Mouse (Mus musculus): ENCODE results near the gene Eed. TPM values are rescaled to one million over a fixed set of nuclear protein-coding genes. Genes with fewer than 3 reads are reported as not detected.
"Not testable (repeated sequence)": the region's sequence is repeated elsewhere in the genome, so short reads cannot be mapped to it uniquely, and the experiment has no call there.

The Eed gene
- polyA plus RNA-seq, 1 experiment from 2014 or later = 52.7 TPM

DNA sequence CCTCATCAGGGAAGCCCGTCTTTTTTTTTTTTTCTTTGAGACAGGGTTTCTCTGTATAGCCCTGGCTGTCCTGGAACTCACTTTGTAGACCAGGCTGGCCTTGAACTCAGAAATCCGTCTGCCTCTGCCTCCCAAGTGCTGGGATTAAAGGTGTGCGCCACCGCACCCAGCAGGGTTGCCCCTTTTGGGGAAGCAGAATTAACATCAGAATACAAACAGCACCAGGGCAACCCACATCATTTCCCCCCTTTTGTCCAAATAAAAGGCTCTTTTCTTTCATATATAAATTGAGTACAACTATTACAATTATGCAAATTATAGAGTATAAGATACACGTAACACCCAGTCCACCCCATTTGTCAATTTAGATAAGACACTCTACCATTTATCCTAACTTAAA is 16.7 kb upstream of the Eed start:
- not testable (repeated sequence) for H3K27me3 ChIP-seq (ENCODE audit: control insufficient read depth, insufficient read depth, low read length); H3K9ac ChIP-seq (ENCODE audit: low read depth, low read length); H3K27ac ChIP-seq (ENCODE audit: low read depth, low read length); H3K4me3 ChIP-seq (ENCODE audit: low read depth, low read length); ATAC-seq (replicated peaks; ENCODE audit: insufficient number of reproducible peaks, low FRiP score, low TSS enrichment); H3K9me3 ChIP-seq (replicated peaks; ENCODE audit: control insufficient read depth, low read length); H3K4me2 ChIP-seq; H3K36me3 ChIP-seq (ENCODE audit: control insufficient read depth, insufficient read depth, low read length); H3K4me1 ChIP-seq (ENCODE audit: control insufficient read depth, insufficient read depth, low read length)
- 29% methylated on average over 5 of the region's 5 CpGs for WGBS (ENCODE audit: insufficient replicate concordance)

DNA sequence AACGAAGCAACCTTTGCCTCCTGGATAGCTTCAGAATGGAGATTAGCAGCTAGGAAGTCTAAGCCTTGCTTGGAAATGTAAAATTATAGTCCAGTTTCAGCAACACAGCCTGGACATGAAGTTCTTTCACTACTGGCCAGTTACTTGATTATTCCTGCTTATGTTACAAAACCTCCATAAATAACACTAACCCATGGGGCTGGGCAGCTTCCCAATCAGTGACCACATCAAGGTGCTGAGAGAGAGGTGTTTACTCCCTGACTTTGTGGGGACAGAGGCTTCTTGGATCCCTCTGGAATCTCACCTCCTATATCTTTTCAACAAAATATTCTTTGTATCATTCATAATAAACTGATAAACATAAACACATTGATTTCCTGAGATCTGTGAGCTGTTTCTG is 12.3 kb upstream of the Eed start:
- Histone ChIP-seq H3K4me1 (ENCODE audit: control insufficient read depth, insufficient read depth, low read length) (no peaks in the 10 kb centered on the region), H3K9ac (ENCODE audit: low read depth, low read length) (no peak overlapping the region), H3K27ac (ENCODE audit: low read depth, low read length) (no peak overlapping the region), H3K27me3 (ENCODE audit: control insufficient read depth, insufficient read depth, low read length) (no peaks in the 10 kb centered on the region), H3K4me2 (no peak overlapping the region), H3K4me3 (ENCODE audit: low read depth, low read length) (no peak overlapping the region), H3K36me3 (ENCODE audit: control insufficient read depth, insufficient read depth, low read length) (no peaks in the 10 kb centered on the region), H3K9me3 (replicated peaks; ENCODE audit: control insufficient read depth, low read length) (no peaks in the 10 kb centered on the region; the same call in 1 of the 2 replicates)
- WGBS (ENCODE audit: insufficient replicate concordance) = 73% methylated on average over 1 of the region's 1 CpGs
- ATAC-seq (replicated peaks; ENCODE audit: insufficient number of reproducible peaks, low FRiP score, low TSS enrichment) = no peak

DNA sequence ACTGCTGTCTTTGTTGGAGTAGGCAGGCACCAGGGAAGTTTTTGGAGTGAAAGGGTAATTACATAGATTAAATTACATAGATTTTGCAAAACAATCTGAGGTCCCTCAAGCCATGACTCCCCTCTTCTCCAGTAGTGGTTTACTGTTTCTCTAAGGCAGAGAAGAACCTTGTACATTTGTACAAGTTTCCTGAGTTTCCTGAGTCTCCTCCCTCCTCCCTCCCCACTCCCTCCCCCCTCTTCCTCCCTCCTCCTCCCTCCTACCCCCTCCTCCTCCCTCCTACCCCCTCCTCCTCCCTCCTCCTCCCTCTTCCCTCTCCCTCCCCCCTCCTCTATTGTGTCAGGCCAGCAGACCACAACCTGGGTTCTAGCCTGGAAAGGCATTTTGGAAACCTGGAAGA is 3.6 kb upstream of the Eed start:
- Histone ChIP-seq H3K4me2 (no peak overlapping the region), H3K27ac (ENCODE audit: low read depth, low read length) (no peak overlapping the region), H3K36me3 (ENCODE audit: control insufficient read depth, insufficient read depth, low read length) (no peaks in the 10 kb centered on the region), H3K9me3 (replicated peaks; ENCODE audit: control insufficient read depth, low read length) (no peaks in the 10 kb centered on the region), H3K9ac (ENCODE audit: low read depth, low read length) (no peak overlapping the region), H3K27me3 (ENCODE audit: control insufficient read depth, insufficient read depth, low read length) (no peaks in the 10 kb centered on the region), H3K4me1 (ENCODE audit: control insufficient read depth, insufficient read depth, low read length) (no peaks in the 10 kb centered on the region), H3K4me3 (ENCODE audit: low read depth, low read length) (no peak overlapping the region)
- no peak for ATAC-seq (replicated peaks; ENCODE audit: insufficient number of reproducible peaks, low FRiP score, low TSS enrichment)

DNA sequence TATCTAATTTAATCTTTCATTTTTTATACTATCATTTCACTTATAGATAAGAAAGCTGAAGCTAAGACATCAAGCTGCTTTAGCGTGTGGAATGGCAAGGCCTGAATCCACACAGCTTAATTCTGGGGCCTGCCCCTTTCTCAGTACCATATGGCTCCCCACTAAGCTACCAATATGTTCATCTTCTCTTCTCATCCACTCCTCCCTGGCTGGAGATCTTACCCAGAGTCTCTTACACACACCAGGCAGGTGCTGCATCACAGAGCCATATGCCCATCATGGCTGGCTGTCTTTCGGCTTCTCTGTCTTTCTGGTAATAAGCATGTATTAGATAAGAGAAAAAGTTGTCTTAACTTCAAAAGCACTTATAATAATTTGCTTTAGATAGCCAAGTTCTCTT is 2.7 kb upstream of the Eed start:
- no peak overlapping the region for H3K4me3 ChIP-seq (ENCODE audit: low read depth, low read length)
- no peaks in the 10 kb centered on the region for H3K27me3 ChIP-seq (ENCODE audit: control insufficient read depth, insufficient read depth, low read length)
- no peak for ATAC-seq (replicated peaks; ENCODE audit: insufficient number of reproducible peaks, low FRiP score, low TSS enrichment)
- H3K36me3 ChIP-seq (ENCODE audit: control insufficient read depth, insufficient read depth, low read length) = no peaks in the 10 kb centered on the region
- no peak overlapping the region for H3K4me2 ChIP-seq
- H3K9me3 ChIP-seq (replicated peaks; ENCODE audit: control insufficient read depth, low read length) = no peaks in the 10 kb centered on the region
- peaks cover 7% of the 10 kb centered on the region; the same call in 1 of the 2 replicates for H3K4me1 ChIP-seq (ENCODE audit: control insufficient read depth, insufficient read depth, low read length)
- no peak overlapping the region for H3K27ac ChIP-seq (ENCODE audit: low read depth, low read length)
- 88% methylated on average over 2 of the region's 2 CpGs for WGBS (ENCODE audit: insufficient replicate concordance)
- H3K9ac ChIP-seq (ENCODE audit: low read depth, low read length) = no peak overlapping the region

DNA sequence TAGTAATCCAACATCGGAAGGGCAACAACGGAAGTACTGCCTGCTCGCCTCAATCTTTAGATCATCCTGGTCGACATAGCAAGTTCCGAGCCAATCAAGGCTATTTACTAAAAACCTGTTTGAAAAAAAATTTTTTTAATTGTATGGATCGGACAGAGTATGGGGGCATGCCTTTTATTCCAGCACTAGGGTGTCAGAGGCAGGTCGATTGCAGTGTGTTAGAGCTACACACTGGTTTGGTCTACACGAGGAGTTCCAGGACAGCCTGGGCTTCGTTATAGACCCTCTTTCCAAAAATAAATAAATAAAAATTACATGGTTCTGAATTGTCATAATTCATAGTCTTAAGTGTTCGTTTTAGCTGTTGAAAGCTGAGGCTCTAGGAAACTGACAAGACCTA is 774 bp upstream of the Eed start:
- H3K4me3 ChIP-seq (ENCODE audit: low read depth, low read length) = peak overlapping the region; percentile 62
- H3K27me3 ChIP-seq (ENCODE audit: control insufficient read depth, insufficient read depth, low read length) = no peaks in the 10 kb centered on the region
- peaks cover 7% of the 10 kb centered on the region; the same call in 1 of the 2 replicates for H3K4me1 ChIP-seq (ENCODE audit: control insufficient read depth, insufficient read depth, low read length)
- H3K4me2 ChIP-seq = peak overlapping the region; percentile 72
- no peak for ATAC-seq (replicated peaks; ENCODE audit: insufficient number of reproducible peaks, low FRiP score, low TSS enrichment)
- 15% methylated on average over 10 of the region's 10 CpGs for WGBS (ENCODE audit: insufficient replicate concordance)
- no peak overlapping the region for H3K27ac ChIP-seq (ENCODE audit: low read depth, low read length)
- no peaks in the 10 kb centered on the region for H3K36me3 ChIP-seq (ENCODE audit: control insufficient read depth, insufficient read depth, low read length)
- no peaks in the 10 kb centered on the region for H3K9me3 ChIP-seq (replicated peaks; ENCODE audit: control insufficient read depth, low read length)
- H3K9ac ChIP-seq (ENCODE audit: low read depth, low read length) = peak overlapping the region; percentile 88

DNA sequence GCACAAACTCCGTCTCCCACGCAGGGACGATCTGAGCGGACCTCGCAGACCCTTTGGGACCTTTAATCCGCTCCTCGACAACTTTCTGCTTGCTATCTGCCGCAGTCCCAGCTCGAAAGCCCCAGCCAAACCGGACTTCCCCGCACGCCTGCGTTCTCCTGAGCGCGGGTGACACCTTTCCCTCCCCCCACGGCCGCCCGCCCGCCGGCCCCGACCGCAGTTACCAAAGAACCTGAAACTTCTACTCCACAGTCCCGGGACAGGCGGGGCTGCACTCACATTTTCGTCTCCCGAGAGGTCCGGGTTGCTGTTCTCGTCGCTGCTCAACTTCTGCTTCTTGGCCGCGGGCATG is 674 bp downstream of the Eed start:
- peak overlapping the region; percentile 72 for H3K4me2 ChIP-seq
- peak overlapping the region; percentile 98 for H3K27ac ChIP-seq (ENCODE audit: low read depth, low read length)
- peak overlapping the region; percentile 88 for H3K9ac ChIP-seq (ENCODE audit: low read depth, low read length)
- no peaks in the 10 kb centered on the region for H3K9me3 ChIP-seq (replicated peaks; ENCODE audit: control insufficient read depth, low read length)
- H3K4me3 ChIP-seq (ENCODE audit: low read depth, low read length) = peak overlapping the region; percentile 62
- ATAC-seq (replicated peaks; ENCODE audit: insufficient number of reproducible peaks, low FRiP score, low TSS enrichment) = peak; percentile 47; the same call in 1 of the 2 replicates
- H3K27me3 ChIP-seq (ENCODE audit: control insufficient read depth, insufficient read depth, low read length) = no peaks in the 10 kb centered on the region
- peaks cover 9% of the 10 kb centered on the region for H3K36me3 ChIP-seq (ENCODE audit: control insufficient read depth, insufficient read depth, low read length)
- under 1% methylated on average over 31 of the region's 31 CpGs for WGBS (ENCODE audit: insufficient replicate concordance)
- H3K4me1 ChIP-seq (ENCODE audit: control insufficient read depth, insufficient read depth, low read length) = peaks cover 7% of the 10 kb centered on the region; the same call in 1 of the 2 replicates

DNA sequence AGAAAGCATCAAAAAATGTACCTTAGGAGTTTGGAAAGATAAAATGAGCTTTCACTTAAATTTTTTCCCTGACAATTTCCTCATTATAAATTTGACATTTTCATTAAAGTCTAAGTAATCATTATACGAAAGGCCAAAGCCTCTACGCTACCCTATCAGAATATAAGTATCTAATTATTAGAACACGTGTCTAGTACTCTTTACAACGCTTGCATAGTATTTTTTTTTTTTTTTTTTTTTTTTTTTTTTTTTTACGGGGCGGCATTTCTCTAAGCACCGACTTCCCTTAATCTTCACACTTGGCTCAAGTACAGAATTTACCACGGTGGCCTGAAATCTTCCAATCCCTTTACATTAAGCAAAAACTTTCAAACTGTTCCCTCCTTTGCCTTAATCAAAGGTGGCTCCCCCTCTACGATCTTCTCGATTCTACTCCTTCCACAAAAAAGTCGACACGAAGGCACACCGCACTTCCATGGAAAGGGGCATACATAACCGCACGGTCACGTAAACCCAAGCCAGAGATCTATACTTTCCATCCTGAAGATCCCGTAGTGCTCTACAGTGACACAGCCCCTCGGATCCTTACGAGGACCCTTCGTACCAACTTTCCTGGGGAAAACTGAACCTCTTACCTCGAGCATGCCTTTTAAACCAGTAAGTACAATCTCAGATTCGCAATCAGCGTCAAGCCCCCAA is 1.2 kb downstream of the Eed start:
- no peak for ATAC-seq (replicated peaks; ENCODE audit: insufficient number of reproducible peaks, low FRiP score, low TSS enrichment)
- WGBS (ENCODE audit: insufficient replicate concordance) = 5% methylated on average over 23 of the region's 23 CpGs

DNA sequence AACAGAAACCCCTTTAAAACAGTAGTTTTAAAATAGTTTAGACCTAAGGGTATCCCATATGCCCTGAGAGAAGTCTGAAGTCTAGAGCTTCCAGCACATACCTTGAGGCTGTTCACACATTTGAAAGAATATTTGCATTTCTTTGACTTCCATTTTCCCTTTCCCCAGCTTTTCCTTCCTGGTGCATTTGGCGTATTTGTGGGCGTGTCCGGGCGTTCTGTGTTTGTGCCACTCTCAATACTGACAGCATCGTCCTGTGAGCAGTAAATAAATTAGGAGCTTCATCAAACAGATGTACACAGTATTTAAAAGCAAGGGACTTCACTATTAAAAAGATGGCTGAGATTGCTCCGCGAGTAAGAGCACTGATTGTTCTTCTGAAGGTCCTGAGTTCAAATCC is 4.0 kb downstream of the Eed start:
- Histone ChIP-seq H3K4me1 (ENCODE audit: control insufficient read depth, insufficient read depth, low read length) (peaks cover 7% of the 10 kb centered on the region; the same call in 1 of the 2 replicates), H3K27me3 (ENCODE audit: control insufficient read depth, insufficient read depth, low read length) (no peaks in the 10 kb centered on the region), H3K4me2 (no peak overlapping the region), H3K9me3 (replicated peaks; ENCODE audit: control insufficient read depth, low read length) (no peaks in the 10 kb centered on the region), H3K4me3 (ENCODE audit: low read depth, low read length) (no peak overlapping the region), H3K27ac (ENCODE audit: low read depth, low read length) (no peak overlapping the region), H3K36me3 (ENCODE audit: control insufficient read depth, insufficient read depth, low read length) (peaks cover 13% of the 10 kb centered on the region), H3K9ac (ENCODE audit: low read depth, low read length) (no peak overlapping the region)
- WGBS (ENCODE audit: insufficient replicate concordance) = 95% methylated on average over 7 of the region's 7 CpGs
- no peak for ATAC-seq (replicated peaks; ENCODE audit: insufficient number of reproducible peaks, low FRiP score, low TSS enrichment)

More for the DNA sequence above, 1.2 kb downstream of the Eed start:
- Histone ChIP-seq H3K4me3 (ENCODE audit: low read depth, low read length) (peak overlapping the region; percentile 62), H3K4me1 (ENCODE audit: control insufficient read depth, insufficient read depth, low read length) (peaks cover 7% of the 10 kb centered on the region; the same call in 1 of the 2 replicates), H3K27ac (ENCODE audit: low read depth, low read length) (peak overlapping the region; percentile 98), H3K9me3 (replicated peaks; ENCODE audit: control insufficient read depth, low read length) (no peaks in the 10 kb centered on the region), H3K9ac (ENCODE audit: low read depth, low read length) (peak overlapping the region; percentile 88), H3K36me3 (ENCODE audit: control insufficient read depth, insufficient read depth, low read length) (peaks cover 9% of the 10 kb centered on the region), H3K4me2 (peak overlapping the region; percentile 72), H3K27me3 (ENCODE audit: control insufficient read depth, insufficient read depth, low read length) (no peaks in the 10 kb centered on the region)

DNA sequence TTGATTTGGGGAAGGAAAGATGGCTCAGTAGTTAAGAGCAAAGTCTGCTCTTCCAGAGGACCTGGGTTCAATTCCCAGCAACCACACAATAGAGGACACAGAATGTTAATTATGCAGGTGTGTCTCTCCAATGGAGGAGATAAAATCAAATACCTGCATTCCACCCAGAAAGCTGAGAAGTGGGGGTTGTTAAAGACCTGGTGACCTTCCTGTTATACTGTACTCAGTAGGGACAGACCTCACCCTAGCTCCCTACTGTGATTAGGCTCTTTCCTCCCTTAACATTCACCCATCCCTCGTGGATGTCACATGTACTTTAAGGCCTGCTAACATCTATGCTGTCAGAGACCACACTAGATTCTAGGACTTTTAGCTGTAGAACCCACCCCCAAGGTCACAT is 5.2 kb downstream of the Eed start:
- Histone ChIP-seq H3K36me3 (ENCODE audit: control insufficient read depth, insufficient read depth, low read length) (peaks cover 15% of the 10 kb centered on the region), H3K4me3 (ENCODE audit: low read depth, low read length) (no peak overlapping the region), H3K4me1 (ENCODE audit: control insufficient read depth, insufficient read depth, low read length) (peaks cover 7% of the 10 kb centered on the region; the same call in 1 of the 2 replicates)

More for the DNA sequence above, 5.2 kb downstream of the Eed start:
- no peak overlapping the region for H3K27ac ChIP-seq (ENCODE audit: low read depth, low read length)
- no peak for ATAC-seq (replicated peaks; ENCODE audit: insufficient number of reproducible peaks, low FRiP score, low TSS enrichment)
- no peaks in the 10 kb centered on the region for H3K27me3 ChIP-seq (ENCODE audit: control insufficient read depth, insufficient read depth, low read length)
- 79% methylated on average over 1 of the region's 1 CpGs for WGBS (ENCODE audit: insufficient replicate concordance)
- H3K4me2 ChIP-seq = no peak overlapping the region
- no peaks in the 10 kb centered on the region for H3K9me3 ChIP-seq (replicated peaks; ENCODE audit: control insufficient read depth, low read length)
- no peak overlapping the region for H3K9ac ChIP-seq (ENCODE audit: low read depth, low read length)

All from heart, embryonic 11.5 days (tissue).